Mouse (Mus musculus) adrenal gland, adult (tissue): ENCODE measurements around the gene Gm26566.

Experiments used
- DNase-seq, 2 experiments: peaks; one replicate each; pipeline ENCODE4 v3.0.0; 2022 to 2023; ENCODE audit warnings: low spot score in 1 of 2; ENCODE audit not compliant: inconsistent age in 2 of 2

The Gm26566 gene

DNA sequence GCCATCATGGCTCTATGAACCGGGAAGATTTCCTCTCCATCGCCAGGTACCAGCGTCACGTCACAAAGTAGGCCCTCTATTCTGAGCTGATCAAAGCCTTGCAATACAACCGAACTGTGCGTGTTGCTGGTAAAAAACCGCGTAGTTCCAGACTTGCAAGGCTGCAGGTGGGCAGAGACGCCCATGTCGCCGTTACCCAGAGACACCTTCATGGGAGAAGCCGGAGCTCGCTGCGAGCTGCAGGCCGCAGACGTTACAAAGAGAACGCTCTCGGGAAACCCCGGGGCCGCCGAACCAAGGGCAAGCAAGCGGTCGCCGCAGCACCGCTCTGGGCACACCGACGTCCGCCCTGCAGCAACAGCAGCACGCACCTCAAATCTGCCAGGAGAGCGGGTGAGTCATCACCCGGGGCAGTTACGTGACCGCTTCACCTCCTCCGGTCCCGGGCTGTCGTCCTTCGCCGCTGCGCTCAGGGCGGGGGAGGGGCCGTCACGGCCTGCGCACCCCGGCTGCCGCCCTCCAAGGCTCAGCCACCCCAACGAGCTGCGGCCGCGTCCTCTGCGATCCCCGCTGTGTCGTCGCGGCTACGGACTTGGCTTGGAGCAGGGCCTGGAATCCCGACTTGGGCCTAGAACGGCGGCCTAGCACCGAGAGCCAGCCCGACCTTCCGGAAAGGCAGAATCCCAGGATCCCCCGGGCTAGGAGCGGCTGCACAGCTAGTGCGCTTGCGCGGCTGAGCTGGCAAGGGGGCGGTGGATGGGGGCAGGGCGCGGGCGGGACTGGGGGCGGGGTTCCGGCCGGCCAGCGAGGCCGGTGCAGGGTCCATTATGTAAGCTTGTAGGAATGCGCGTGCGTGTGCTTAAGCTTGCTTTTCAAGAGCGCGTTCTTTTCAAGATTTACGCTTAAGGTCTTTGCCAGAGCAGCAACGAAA, at the start of gene Gm26566, which contains the start of gene Klhl9:
Gm26566 (plus strand) TSS at position 15 of the 931 bp plus-strand sequence.
Klhl9 (minus strand) TSS at position 675 of the 931 bp plus-strand sequence.
- DNase-seq = peak; percentile 94 to 98

DNA sequence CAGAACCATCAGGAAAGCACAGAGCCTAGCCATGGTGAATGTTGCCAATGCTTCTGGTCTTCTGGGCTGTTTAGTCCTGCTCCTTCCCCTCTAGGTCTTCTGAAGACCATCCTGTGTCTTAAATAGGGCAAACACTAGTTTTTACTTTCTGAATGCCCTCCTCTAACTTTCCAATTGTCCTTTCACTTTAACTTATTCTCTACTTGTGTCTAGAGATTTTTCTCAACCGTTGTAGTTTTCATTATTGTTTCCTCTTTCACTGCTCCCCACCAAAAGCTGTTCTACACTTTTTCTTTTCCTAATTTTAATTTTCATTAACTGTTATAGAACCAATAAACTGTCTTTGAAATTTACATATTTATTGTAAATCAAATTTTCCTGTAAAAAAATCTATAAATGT, 44.8 kb upstream of the Gm26566 start, which contains the start of gene Ifna16:
Ifna16 (minus strand) TSS at position 101 of the 400 bp plus-strand sequence.
- no peak for DNase-seq

DNA sequence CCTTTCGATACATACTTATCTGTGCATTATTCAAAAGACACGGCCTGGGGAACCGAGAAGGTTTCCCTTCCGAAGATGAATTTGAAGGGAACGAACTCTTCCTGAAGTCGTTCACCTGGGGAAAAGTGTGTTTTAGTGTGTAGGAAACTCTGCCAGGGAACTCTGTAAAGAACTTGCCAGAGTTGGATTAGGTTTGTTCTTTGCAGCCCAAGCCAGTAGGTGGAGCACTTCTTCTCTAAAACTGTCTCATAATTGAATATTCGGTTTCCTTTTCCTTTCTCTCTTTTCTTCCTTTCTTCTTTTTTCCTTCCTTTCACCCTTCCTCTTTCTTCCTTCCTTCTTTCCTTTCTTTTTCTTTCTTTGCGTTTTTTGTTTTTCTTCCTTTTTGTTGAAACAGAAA, 41.2 kb upstream of the Gm26566 start:
- peak in 1 of 2 experiments; percentile 49 for DNase-seq

DNA sequence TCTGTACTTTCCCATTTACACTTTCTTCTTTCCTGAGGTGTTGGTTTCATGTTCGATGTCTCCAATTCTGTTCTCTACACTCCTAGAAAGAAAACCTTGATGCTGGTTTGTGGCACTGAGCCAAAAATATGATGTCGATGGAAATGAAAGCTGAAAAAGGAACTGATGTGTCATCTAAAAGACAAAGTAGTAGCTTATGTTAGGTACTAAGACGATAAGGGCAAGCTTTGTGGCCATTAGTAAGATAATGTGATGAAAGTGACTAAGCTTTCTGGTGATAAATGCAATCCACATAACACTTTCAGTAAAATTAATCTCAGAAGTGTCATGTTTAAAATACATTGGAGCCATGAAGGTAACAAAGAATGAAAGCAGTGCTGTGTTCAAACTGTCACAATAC, 40.3 kb upstream of the Gm26566 start:
- DNase-seq = no peak

DNA sequence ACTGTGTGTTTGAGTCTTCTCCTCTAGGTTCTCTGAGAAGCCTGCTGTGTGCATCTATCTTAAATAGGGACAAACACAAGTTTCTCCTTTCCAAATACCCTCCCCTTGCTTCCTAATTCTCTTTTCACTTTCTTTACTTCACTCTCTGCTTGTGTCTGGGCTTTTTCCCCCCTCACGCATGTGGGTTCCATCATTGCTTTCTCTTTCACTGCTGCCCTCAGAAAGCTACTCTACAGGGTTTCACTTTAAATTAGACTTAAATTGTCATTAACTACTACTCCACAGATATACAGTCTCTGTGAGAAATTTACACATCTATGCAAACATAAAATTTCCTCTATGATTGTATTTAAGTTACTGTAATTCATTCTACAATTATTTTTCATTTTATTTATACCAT, 37.8 kb upstream of the Gm26566 start, which contains the start of gene Ifna2:
Ifna2 (minus strand) TSS at position 101 of the 400 bp plus-strand sequence.
- no peak for DNase-seq

DNA sequence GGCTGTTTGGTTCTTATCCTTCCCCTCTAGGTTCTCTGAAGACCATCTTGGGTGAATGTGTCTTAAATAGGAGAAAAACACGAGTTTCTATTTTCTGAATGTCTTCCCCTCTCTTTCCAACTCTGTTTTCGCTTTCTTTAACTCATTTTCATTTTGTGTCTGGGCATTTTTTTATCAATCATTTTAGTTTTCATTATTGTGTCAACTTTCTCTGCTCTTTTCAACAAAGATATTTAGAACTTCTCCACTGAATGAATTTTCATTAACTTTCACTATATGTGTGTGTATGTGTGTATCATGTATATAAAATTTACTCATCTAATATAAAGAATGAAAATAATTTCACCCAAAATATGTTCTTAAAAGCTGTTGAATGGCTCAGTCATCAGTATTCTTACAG, 30.3 kb upstream of the Gm26566 start, which contains the start of gene Ifnab:
Ifnab (minus strand) TSS at position 101 of the 400 bp plus-strand sequence.
- DNase-seq = no peak

DNA sequence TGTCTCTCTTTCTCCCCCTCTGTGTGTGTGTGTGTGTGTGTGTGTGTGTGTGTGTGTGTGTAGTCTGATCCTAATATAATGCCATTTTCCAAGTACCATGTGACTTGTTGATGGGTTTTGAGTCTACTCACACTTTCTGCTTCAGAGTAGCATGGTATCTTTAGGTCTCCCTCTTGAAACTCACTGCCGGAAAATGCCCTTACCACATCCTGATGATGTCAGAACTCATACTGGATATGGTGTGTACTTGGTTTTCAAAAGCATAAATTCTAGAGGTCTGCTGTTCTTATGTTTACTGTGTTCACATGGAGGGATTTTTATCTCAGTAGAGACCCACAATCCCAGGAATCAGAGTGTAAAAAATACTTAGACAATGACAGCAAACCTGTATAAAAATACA, 29.1 kb upstream of the Gm26566 start:
- DNase-seq = no peak

DNA sequence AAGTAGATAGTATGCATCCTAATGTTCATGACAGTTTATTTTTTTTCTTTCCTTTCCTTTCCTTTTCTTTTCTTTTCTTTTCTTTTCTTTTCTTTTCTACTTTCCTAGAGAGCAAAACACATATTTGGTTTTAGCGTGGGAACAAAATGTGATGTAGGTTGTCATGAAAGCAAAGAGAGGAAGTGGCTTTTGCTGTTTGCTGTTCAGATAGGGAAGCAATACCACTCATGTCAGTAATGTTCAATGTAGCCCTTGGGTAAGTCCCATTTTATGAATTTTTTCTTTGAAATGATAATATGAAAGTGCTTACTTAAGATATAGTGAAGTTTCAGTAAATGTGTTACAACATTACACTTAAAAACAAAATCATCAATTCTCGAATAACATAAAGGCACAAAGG, 28.2 kb upstream of the Gm26566 start:
- no peak for DNase-seq

DNA sequence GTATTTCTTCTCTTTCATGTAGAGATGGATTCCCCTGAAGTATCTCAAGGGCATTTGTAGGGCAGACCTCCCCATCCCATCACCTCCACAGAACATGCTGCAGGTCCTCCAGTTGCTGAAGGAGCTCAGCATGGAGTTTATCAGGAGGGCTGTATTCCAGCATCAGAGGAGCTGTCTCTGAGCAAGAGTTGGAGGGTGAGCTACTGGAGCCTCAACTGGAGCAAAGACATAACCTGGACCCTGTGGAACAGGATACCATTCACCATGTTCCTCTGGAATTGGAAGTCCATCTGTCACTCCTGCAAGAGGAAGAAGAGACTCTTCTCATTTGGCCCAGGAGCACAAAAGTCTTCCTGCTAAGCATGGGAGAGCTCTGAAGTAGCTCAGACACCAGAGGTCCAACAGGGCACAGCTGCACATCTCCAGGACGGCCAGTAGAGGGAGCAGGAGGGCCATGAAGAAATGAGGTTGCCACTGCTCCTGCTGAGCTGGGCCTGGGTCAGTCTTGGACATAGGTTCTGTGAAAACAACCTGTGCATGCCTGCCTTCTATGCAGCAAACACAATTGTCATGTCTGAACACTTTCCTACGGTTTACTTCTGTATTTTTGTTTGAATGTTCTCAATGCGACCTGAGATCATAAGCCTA, 25.2 kb upstream of the Gm26566 start:
- peak; percentile 72 to 92 for DNase-seq

DNA sequence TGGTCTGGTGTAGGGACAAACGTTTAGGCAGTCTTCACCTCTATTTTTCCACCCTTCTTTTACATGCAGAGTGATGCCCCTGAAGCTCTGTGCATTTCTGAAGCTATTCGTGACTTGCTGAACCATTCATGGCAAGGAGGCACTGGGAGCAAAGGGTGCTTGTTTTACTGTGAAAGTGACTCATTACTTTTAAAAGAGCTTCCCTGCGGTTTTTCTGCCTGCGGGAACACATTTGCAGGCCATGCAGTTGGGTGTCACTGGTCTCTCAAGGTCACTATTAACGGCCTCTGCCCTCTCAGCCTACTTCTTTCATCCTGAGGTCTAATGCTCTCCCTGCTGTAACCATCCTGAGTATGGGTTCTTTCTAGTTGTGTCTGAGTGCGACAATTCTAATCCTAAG, 24.5 kb upstream of the Gm26566 start:
- DNase-seq = no peak

DNA sequence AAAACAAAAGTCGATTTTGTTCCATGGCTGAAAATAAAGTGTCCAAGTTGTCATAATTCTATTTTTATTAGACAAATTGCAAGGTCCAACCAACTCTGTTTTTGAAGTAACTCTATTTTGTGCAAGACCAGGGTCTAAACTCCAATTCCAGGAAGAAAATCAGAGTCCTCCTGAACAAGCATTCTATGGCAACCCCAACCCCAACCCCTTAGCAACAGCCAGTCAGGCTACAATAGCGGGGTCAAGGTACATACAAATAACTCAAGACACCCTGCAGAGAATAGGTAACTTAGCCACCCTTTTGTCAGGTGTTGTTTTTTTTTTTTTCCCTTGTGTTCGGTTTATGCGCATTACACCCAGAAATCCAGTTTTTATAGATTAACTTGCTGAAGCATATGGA, 23.9 kb upstream of the Gm26566 start:
- DNase-seq = no peak

DNA sequence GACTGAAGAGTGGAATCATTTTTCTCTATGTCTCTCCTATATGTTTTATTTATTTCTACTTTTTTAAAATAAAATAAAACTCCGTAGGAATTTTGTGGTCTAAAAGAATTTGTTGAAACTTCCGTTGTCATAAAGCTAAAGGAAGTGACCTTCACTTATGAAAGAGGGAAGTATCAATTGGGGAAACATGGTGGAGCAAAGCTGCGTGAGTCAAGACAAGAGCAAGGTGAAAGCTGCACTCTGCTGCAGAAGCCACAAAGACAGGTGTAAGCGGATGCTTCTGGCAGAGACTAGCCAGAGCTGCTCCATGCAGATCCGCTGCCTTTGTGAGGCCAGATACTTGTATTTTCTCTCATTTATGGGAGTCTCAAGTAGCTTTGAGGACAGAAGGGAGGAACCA, 22.8 kb upstream of the Gm26566 start:
- no peak for DNase-seq

DNA sequence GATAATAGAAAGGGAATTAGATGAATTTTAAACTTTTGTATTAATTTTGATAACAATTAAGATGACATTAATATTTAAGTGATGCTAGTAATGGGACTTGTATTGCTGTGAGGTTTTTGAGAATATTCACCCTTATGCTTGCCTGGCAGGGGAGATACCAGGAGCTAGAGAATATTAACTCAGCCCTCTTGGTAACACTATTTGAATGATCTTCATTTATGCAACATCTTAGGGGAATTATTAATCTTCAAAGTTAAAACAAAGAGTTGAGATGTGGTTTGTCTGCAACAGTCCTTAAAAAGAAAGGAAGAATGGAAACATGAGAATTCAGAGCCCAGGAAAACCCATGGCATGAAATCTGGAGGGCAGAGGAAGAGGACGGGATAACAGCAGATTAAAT, 22.3 kb upstream of the Gm26566 start:
- no peak for DNase-seq

DNA sequence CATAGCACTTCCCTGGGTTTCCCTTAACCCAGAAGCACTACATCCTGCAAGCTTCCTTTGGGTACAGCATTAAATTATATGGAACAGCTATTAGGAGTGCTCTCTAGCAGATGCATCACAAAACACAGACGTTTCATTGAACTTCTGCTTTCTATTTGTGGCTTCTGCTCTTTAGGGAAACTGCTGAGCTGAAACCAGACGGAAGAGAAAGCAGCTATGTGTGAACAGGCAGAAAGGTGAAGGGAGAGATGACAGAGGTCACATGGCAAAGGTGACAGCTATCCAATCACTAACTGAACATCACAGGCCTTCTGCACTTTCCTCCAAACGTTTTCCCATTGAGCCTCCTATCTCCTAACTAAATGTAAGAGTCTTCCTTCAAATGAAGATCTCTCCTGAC, 15.7 kb upstream of the Gm26566 start:
- no peak for DNase-seq

DNA sequence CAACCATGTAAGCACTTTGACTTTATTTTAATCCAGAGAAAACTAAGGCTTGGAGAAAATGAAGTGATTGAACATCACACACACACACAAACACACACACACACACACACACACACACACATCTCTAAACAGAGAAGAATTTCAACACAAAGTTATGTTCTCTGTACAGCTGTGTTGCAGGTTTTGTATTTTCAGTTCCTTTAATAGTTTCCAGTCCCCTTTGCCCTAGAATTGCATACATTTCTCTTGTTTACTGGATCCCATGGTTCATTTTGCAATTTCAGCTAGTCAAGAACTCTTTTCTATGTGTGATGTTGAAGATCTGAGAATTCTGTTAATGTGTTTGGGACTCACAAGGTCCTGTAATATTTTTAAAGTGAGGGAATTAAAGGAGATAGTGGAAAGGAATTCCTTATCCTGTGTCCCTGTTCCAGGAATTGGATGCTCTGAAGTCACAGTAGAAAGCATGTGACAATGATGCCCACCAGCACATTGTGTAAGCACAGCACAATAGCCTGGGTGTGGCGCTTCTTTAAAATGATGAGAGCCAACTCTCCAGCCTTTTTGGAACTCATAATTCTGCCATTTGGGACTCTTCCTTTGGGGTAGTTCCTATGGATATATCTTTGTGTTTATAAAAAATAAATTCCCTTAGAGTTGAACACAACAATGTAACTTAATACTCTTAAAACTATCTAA, 14.3 kb upstream of the Gm26566 start:
- DNase-seq = no peak

DNA sequence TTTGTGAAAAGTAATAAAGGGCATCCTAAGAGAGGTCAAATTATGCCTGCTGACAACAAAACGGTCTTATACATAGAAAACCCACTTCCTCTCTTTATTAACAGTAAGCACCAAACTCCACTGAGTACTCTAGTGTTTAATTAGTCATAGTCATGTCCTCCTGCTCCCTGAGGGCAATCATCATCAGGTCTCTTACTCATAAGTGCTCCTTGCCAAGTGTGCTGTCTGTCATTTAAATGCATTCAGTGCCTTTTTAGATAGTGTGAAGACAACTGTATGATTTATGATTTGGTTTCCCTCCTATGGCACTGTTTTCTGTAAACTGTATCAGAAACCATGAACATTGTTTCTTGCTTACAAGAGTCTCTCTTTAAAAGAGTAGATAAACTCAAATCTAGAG, 7.3 kb upstream of the Gm26566 start:
- peak in 1 of 2 experiments; percentile 75 for DNase-seq

DNA sequence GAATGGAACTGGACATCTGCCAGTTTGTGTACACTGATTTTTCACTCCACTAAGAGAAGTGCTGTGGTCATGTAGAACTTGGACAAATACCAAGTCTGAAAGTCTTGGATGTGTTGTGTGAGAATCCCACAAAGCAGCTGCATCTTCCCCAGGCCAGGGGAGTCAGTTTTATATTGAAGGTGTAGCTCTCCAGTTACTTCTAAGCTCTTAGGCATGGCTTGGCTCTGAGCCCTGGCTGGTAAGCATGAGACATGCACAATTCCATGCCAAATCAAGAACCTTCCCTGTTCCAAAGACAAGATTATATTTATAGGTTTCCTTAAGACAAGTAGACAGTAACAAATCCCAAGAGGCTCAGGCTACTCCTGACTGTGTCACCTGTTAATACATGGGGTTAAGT, 6.5 kb upstream of the Gm26566 start:
- DNase-seq = peak in 1 of 2 experiments; percentile 68

DNA sequence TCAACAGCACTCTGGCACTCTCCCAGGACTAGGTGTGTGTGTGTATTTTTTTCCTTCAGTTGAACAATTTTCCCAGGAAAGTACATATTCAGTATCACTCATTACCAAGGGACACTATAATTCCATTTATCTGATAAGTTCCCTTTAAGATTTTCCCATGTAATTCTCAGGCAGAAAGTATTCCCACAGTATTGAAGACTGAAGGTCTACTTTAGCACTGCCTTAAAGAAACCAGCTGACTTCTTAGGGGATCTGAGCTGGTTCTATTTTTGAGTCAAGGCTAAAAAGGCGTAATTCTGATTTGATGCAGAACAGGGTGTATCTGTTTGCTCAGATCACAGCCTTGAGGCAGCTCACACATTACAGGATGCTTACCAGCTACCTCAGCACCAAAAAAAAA, 2.9 kb upstream of the Gm26566 start:
- DNase-seq = peak in 1 of 2 experiments; percentile 54

DNA sequence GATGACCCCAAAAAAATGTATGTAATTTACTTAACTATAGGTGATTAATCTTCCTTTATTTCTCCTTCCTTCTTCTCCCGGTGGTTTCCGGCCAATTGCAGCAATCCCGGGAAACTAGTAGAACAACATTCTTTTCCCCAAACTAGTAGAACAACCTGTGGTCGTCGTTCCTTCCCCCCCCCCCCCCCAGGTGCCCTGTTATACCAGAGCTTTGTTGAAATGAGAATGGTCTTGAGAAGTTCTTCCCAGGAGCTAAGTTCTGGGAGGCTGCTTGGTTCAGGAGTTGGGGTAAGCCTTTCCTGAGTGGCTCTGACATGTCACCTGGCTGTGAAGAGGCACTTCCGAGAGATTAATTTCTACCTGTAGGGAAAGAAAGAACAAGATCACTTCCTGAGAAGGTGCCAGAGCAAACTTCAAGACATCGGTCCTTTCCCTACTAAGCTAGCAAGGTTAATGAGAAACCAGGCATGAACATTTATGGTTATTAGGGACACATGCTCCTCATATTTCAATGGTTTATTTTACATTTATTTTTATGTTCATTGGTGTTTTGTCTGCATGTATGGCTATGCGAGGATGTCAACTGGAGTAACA, 2.0 kb downstream of the Gm26566 start:
- DNase-seq = no peak

DNA sequence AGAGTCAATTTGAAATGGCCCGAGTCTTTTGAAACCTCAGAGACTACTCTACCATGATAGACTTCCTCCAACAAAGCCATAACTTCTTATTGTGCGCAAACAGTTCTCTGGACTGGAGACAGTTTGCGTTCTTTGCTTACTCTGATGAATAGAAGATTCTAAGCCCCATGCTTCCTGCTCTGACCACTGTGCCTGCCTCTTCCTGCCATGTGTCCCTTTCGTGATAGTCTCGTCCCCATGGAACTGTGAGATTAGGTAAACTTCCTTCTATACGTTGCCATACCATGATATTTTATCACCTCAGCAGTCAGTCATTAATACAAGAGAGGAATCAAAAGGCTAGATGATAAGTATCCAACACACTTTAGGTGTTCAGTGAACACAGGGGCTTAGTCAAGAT, 5.1 kb downstream of the Gm26566 start:
- no peak for DNase-seq

DNA sequence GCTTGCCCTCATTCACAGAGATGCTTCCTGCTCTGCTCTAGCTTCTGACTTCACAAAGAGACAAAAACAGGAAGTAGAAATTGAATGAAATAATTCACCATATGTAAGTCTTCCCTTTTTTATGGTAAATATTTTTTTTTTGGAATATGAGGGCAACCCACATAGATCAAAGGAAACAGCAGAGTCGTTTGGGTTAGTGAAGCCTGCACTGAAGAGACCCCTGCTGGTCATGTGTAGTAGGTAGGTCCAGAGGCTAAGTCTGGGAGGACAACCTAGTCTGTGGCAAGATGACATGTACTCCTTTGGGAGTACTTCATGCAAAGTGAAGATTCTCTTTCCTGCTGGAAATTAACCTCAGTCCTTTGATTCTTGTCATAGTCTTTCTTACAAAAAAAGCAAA, 5.7 kb downstream of the Gm26566 start:
- peak in 1 of 2 experiments; percentile 75 for DNase-seq
